ENCODE assay signal across 12 mouse cellular contexts in the genomic region with DNA sequence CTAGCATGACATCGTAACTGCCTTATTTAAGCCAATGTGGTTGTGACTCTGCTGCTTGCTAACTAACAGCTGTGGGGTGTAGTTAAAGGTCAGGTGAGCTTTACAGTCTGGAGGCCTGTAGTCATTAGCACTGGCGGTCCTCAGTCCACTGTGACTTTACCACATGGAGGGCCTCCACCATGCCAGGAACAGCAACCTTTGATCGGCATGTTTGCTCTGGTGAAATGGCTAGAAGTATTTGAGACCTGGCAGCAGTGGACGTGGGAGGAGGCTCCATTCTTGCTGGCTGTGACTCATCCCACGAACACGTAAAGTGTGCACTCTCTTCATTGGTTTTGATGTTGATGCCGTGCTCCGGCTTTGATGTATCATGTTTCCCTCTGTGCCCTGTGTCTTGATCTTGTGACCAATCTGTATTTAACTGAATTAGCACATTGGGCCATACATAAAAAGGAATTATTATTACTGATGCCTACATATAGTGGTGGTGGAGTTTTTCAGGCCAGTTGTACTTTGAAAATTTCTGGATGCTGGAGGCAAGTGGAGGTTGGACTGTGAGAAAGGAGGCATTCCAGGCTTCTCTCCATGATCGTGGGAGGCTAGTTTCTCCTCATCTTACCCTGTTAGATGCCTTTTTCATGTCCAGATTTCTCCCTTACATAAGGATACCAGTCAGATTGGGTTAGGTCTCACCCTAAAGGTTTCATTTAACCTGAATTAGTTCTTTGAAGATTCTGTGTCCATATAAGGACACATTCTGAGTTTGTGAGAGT. TPM values are rescaled to one million over a fixed set of nuclear protein-coding genes. Genes with fewer than 3 reads are reported as not detected.
A peak's percentile ranks its signal among the peaks of the same experiment; 100 is the strongest.
DNase-seq lines count a peak whose midpoint lies in the region; ATAC-seq and TF ChIP-seq lines count a peak whose summit lies in the region.
"Had no signal": no experiment of that assay in that cellular context is flagged by ENCODE, and none has a peak within 500 bp of the region (broad histone marks: within the 10 kb centered on the region; RNA-seq: fewer than 3 reads in every experiment).

No protein-coding gene starts in this region.

- no peaks in the 10 kb centered on the region for H3K9me3 ChIP-seq in liver, embryonic 11.5 days (ENCODE audit: control insufficient read depth, low read length)
- no peaks in the 10 kb centered on the region for H3K9me3 ChIP-seq in forebrain, embryonic 13.5 days (replicated peaks)
- H3K9me3 ChIP-seq: heart, embryonic 13.5 days; limb, embryonic 13.5 days; midbrain, embryonic 10.5 days; neural tube, embryonic 15.5 days had no signal

- H3K79me2 ChIP-seq in liver, adult 2 months (ENCODE audit: control insufficient read depth, insufficient read depth, low read length), result peaks cover 8% of the 10 kb centered on the region; the same call in 1 of the 2 replicates

- H3K4me3 ChIP-seq in liver, adult 2 months (ENCODE audit: insufficient read depth, low read depth, low read length), result no peak overlapping the region
- H3K4me3 ChIP-seq in liver, embryonic 11.5 days (ENCODE audit: low read depth, low read length), result no peak overlapping the region
- H3K4me3 ChIP-seq in forebrain, embryonic 13.5 days, result no peak overlapping the region
- H3K4me3 ChIP-seq: heart, embryonic 13.5 days; limb, embryonic 13.5 days; midbrain, embryonic 10.5 days; neural tube, embryonic 15.5 days had no signal

- H3K36me3 ChIP-seq in liver, adult 2 months (ENCODE audit: control insufficient read depth, insufficient read depth, low read length), result no peaks in the 10 kb centered on the region
- no peaks in the 10 kb centered on the region for H3K36me3 ChIP-seq in liver, embryonic 11.5 days (ENCODE audit: control insufficient read depth, insufficient read depth, low read length)
- no peaks in the 10 kb centered on the region for H3K36me3 ChIP-seq in forebrain, embryonic 13.5 days (ENCODE audit: poor library complexity, severe bottlenecking)
- H3K36me3 ChIP-seq: midbrain, embryonic 10.5 days; neural tube, embryonic 15.5 days had no signal

- no peak overlapping the region; the same call in 1 of the 2 replicates for H3K27ac ChIP-seq in liver, adult 2 months (replicated peaks; ENCODE audit: insufficient read depth, low read depth, low read length)
- no peak overlapping the region for H3K27ac ChIP-seq in liver, embryonic 11.5 days (ENCODE audit: low read depth, low read length)
- no peak overlapping the region for H3K27ac ChIP-seq in forebrain, embryonic 13.5 days
- H3K27ac ChIP-seq: limb, embryonic 13.5 days; midbrain, embryonic 10.5 days; neural tube, embryonic 15.5 days had no signal

- peaks cover 4% of the 10 kb centered on the region; the same call in 1 of the 2 replicates for H3K4me1 ChIP-seq in liver, adult 2 months (ENCODE audit: control insufficient read depth, insufficient read depth, low read length)
- peaks cover 28% of the 10 kb centered on the region for H3K4me1 ChIP-seq in liver, embryonic 11.5 days (replicated peaks; ENCODE audit: control insufficient read depth, insufficient read depth, low read length)
- H3K4me1 ChIP-seq in forebrain, embryonic 13.5 days, result peaks cover 6% of the 10 kb centered on the region; the same call in 1 of the 2 replicates

- 27% methylated on average over 9 of the region's 9 CpGs for WGBS in liver, adult 2 months
- WGBS in liver, embryonic 11.5 days, result 78% methylated on average over 9 of the region's 9 CpGs
- WGBS in forebrain, embryonic 13.5 days, result 88% methylated on average over 9 of the region's 9 CpGs

- TF ChIP-seq CTCF in liver, adult 2 months (IDR thresholded peaks at IDR 0.05; ENCODE audit: low read depth, low read length), result no peak

- no peak for ATAC-seq in liver, embryonic 11.5 days (replicated peaks; ENCODE audit: low FRiP score)
- no peak for ATAC-seq in forebrain, embryonic 13.5 days

- no peak overlapping the region for H3K4me2 ChIP-seq in liver, embryonic 11.5 days
- no peak overlapping the region for H3K4me2 ChIP-seq in forebrain, embryonic 13.5 days
- H3K4me2 ChIP-seq: heart, embryonic 13.5 days; limb, embryonic 13.5 days; neural tube, embryonic 15.5 days had no signal

- peak; percentile 94 for DNase-seq in liver, adult 2 months (ENCODE audit: extremely low read depth, low read depth, low spot score)
- no peak for DNase-seq in liver, embryonic 11.5 days (ENCODE audit: low spot score)
- peak; percentile 83 for DNase-seq in Muller cell, postnatal 12 days (ENCODE audit: inconsistent ontology term)
- peak; percentile 69 for DNase-seq in brain, adult 2 months (ENCODE audit: low read depth, low spot score)
- DNase-seq in lung, postnatal 10 days, result peak; percentile 52
- DNase-seq in cerebellum, adult 11 months, result no peak
- DNase-seq: cerebellum, postnatal 14 days had no signal

- no peak overlapping the region for H3K9ac ChIP-seq in liver, adult 2 months (ENCODE audit: low read depth, low read length)
- H3K9ac ChIP-seq in liver, embryonic 11.5 days (ENCODE audit: low read depth, low read length), result no peak overlapping the region
- no peak overlapping the region for H3K9ac ChIP-seq in forebrain, embryonic 13.5 days
- H3K9ac ChIP-seq: limb, embryonic 13.5 days; neural tube, embryonic 15.5 days had no signal

- no peak for TF ChIP-seq POLR2A in liver, adult 2 months (IDR thresholded peaks at IDR 0.05; ENCODE audit: extremely low read depth, insufficient read depth, low read length)

- H3K27me3 ChIP-seq in liver, adult 2 months (ENCODE audit: control insufficient read depth, insufficient read depth, low read length), result no peaks in the 10 kb centered on the region
- no peaks in the 10 kb centered on the region for H3K27me3 ChIP-seq in liver, embryonic 11.5 days (replicated peaks; ENCODE audit: control insufficient read depth, insufficient read depth, low read length)
- H3K27me3 ChIP-seq in forebrain, embryonic 13.5 days, result no peaks in the 10 kb centered on the region
- H3K27me3 ChIP-seq: heart, embryonic 13.5 days; limb, embryonic 13.5 days; neural tube, embryonic 15.5 days had no signal

RNA-seq across cellular contexts. Expression of gene 1700034J05Rik, which starts 5.9 kb away (rescaled TPM):
- total RNA-seq in liver, adult 2 months (2014; rRNA removed), result not detected in 2 replicates
- polyA plus RNA-seq in liver, adult 2 months (2012; rRNA removed), result not detected in 2 replicates
- polyA plus RNA-seq in liver, embryonic 11.5 days (2014; fragmentation: Nextera tagmentation; extraction: Ambion mirVana), result 0.08 and 0.17 TPM in 2 replicates
- polyA plus RNA-seq in forebrain, embryonic 13.5 days (2015; fragmentation: Nextera tagmentation; extraction: Ambion mirVana), result 0.05 and 0.08 TPM in 2 replicates
- polyA plus RNA-seq: neural tube, embryonic 15.5 days had no signal

Comparison
In these comparisons a context has a peak if more than half of its experiments do, and no peak if none do; other contexts are left out.
1. DNase-seq: peak in liver, adult 2 months (single experiment), Muller cell, postnatal 12 days (single experiment), brain, adult 2 months (single experiment) and lung, postnatal 10 days (single experiment); none in liver, embryonic 11.5 days (single experiment) and cerebellum, adult 11 months (single experiment).